Mouse (Mus musculus) E14TG2a.4 (cell line): ENCODE results near the gene Zfp692.

ENCODE experiments used
- CTCF ChIP-seq: conservative IDR thresholded peaks from 2 replicates; pipeline ENCODE4 v1.5.1; 2014; ENCODE audit warnings: low read length
- NANOG ChIP-seq: IDR thresholded peaks from 2 replicates; pipeline ENCODE4 v1.6.1; 2014; ENCODE audit warnings: borderline replicate concordance, low read length, mixed read lengths

GRCm38 (mm10) chr11:58261826-58262225 lies 45.0 kb upstream of the Zfp692 start:
- TF ChIP-seq CTCF = no peak
- no peak for TF ChIP-seq NANOG
